Mouse (Mus musculus) erythroblast, embryonic 14.5 days (primary cell): Measurements from ENCODE around the gene Rnf213.

ENCODE experiments used
- GATA1 ChIP-seq: IDR thresholded peaks from 2 replicates; pipeline ENCODE4 v1.6.1; 2012; ENCODE audit warnings: low read length, inconsistent platforms, mixed read lengths
- TAL1 ChIP-seq: IDR thresholded peaks from 3 replicates; pipeline ENCODE4 v1.6.1; 2012; ENCODE audit warnings: low read length, inconsistent platforms, mixed read lengths

- no peak for TF ChIP-seq GATA1
- TF ChIP-seq TAL1, result no peak
Measured at GRCm38 (mm10) chr11:119432706-119433105, 39.8 kb downstream of the Rnf213 start.
